Mouse (Mus musculus): ENCODE measurements around the gene Abcd3. TPM values are rescaled to one million over a fixed set of nuclear protein-coding genes. Genes with fewer than 3 reads are reported as not detected.

Abcd3 gene
- polyA plus RNA-seq, 2 experiments: 6.1 to 16.5 TPM

DNA sequence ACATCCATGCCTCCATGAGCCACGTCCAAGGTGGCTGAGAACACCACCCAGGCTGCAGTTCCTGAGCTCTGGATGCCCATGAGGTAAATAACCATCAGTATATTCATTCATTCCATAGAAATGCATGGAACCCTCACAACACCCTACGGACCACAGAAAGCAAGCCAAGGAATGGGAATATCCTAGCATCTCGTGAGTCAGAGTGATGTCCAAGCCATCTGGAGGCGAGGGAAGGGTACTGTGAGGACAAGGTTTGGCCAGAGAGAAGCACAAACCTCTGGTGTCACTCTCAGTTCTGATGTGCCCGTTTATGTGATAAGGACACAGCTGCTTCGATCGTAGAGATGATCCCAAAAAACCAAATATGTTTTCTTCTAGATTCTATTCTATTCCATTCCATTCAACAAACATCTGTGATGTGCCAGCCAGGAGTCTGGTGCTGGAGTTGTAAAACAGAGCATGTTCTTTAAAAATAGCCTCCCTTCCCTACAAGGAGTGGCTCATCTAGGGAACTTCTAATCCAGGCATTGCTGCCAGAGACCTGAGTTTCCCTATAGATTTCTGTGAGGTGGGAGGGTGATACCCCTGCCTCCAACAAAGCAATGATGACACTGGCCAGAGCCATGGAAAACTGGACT lies 104.1 kb downstream of the Abcd3 start:
- H3K4me3 ChIP-seq (ENCODE audit: insufficient read depth in 1 of 2, low read depth in 2 of 2, low read length in 2 of 2): no peak overlapping the region
- no peak for TF ChIP-seq CTCF (IDR thresholded peaks at IDR 0.05; ENCODE audit: low read depth)
- WGBS (ENCODE audit: insufficient replicate concordance): 51% methylated on average over 7 of the region's 7 CpGs
- H3K9me3 ChIP-seq (ENCODE audit: control insufficient read depth, low read length): no peaks in the 10 kb centered on the region
- no peak overlapping the region for H3K27ac ChIP-seq
- H3K36me3 ChIP-seq (replicated peaks; ENCODE audit: control insufficient read depth, insufficient read depth, low read depth): no peaks in the 10 kb centered on the region
- no peak for DNase-seq (ENCODE audit: low read depth in 3 of 3, low spot score in 3 of 3)
- no peaks in the 10 kb centered on the region for H3K27me3 ChIP-seq (ENCODE audit: control insufficient read depth, insufficient read depth, low read length)
- H3K4me1 ChIP-seq (replicated peaks; ENCODE audit: control insufficient read depth in 2 of 2, insufficient read depth in 2 of 2, low read length in 1 of 2): 0 out of 4 replicates have a peak, but pooled peaks cover 0 to 5% of the 10 kb centered on the region in 2 experiments
- no peak overlapping the region for H3K4me2 ChIP-seq (ENCODE audit: low read depth)
- ATAC-seq (ENCODE audit: insufficient read depth): no peak
- H3K9ac ChIP-seq (replicated peaks): no peak overlapping the region

Other genes with a start within 250 kb of the Abcd3 start
- not detected in 2 replicates for gene 4930432M17Rik, start 144.5 kb downstream of the Abcd3 start, polyA plus RNA-seq (2012; rRNA removed)
- not detected in 2 replicates for gene 4930432M17Rik, start 144.5 kb downstream of the Abcd3 start, polyA plus RNA-seq (2014; fragmentation: Nextera tagmentation; extraction: Ambion mirVana)
- gene F3, start 91.8 kb downstream of the Abcd3 start, polyA plus RNA-seq (2012; rRNA removed): 0.27 and 0.33 TPM in 2 replicates
- 0.39 TPM in 2 replicates for gene F3, start 91.8 kb downstream of the Abcd3 start, polyA plus RNA-seq (2014; fragmentation: Nextera tagmentation; extraction: Ambion mirVana)
- 3.4 and 3.9 TPM in 2 replicates for gene Arhgap29, start 137.2 kb upstream of the Abcd3 start, polyA plus RNA-seq (2012; rRNA removed)
- 5.3 and 6.2 TPM in 2 replicates for gene Arhgap29, start 137.2 kb upstream of the Abcd3 start, polyA plus RNA-seq (2014; fragmentation: Nextera tagmentation; extraction: Ambion mirVana)
- gene Abca4, start 229.1 kb upstream of the Abcd3 start, polyA plus RNA-seq (2012; rRNA removed): 0.35 TPM in 2 replicates
- 0.53 and 0.69 TPM in 2 replicates for gene Abca4, start 229.1 kb upstream of the Abcd3 start, polyA plus RNA-seq (2014; fragmentation: Nextera tagmentation; extraction: Ambion mirVana)

Data from liver, embryonic 14.5 days (tissue).